Mouse (Mus musculus): ENCODE data around the gene Mrtfa.

DNA sequence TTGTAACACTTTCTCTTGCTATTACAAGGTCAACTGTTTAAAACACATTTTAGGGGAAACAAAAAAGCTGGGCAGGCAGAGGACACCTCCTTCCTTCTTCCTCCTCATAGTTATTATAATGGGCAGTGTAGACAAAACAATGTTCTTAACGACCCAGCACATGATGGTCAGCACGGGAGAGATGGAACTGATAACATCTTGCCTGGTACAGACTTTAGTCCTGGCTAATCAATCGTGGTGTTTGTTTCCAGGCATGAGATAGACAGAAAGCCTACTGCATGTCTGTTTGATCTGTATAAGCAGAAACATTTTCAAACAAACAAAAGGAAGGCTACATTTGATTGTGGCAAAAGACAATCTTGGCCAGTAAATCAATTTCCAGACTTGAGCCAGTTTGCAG, 140.1 kb downstream of the Mrtfa start:
- TF ChIP-seq POLR2A (IDR thresholded peaks at IDR 0.05; ENCODE audit: borderline replicate concordance, extremely low read depth, insufficient read depth, insufficient read length, poor library complexity, severe bottlenecking) (no peak), CTCF (IDR thresholded peaks at IDR 0.05; ENCODE audit: borderline replicate concordance, extremely low read depth, insufficient read depth, insufficient read length) (no peak)
